Mouse (Mus musculus): Measurements from ENCODE around the gene Chil4.

Chil4 gene

DNA sequence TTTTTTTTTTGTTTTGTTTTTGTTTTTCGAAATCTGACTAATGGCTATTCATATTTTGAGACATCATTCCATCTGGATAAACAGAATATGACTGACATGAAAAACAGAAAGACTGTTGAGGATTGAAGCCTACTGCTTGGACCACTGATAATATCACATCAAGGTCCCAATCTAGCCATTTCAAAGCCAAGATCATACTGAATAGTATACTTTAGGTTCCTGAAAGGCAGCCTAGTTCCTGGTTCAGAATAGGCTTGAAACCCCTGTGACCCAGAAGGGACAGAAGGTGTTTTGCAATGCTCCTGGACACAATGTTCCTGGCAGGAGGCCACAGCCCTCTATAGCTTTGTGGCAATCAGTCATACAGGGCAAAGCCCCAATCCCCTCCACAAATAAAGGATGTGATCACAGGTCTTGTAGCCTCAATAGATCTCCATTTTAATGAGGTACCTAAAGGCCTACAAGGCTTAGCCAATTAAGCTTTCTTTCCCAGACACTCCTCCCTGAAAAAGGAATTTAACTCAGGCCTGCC, 48.7 kb downstream of the Chil4 start:
- DNase-seq (ENCODE audit: inconsistent ontology term) = no peak

- DNase-seq (ENCODE audit: inconsistent ontology term) = no peak
These were observed 51.8 kb downstream of the Chil4 start, which contains the start of gene Chil3 for GRCm38 (mm10) chr3:106167464-106167863. Chil3 (minus strand) TSS chr3:106167564.

GRCm38 (mm10) chr3:106154413-106154812, 64.9 kb downstream of the Chil4 start:
- DNase-seq (ENCODE audit: inconsistent ontology term) = no peak

Measured in Muller cell, postnatal 12 days (primary cell).